Mouse (Mus musculus) T-cell, adult 66 days (primary cell): ENCODE data around the gene Fam209. TPM values are rescaled to one million over a fixed set of nuclear protein-coding genes. Genes with fewer than 3 reads are reported as not detected.

ENCODE experiments used
- total RNA-seq, 2 experiments: library from RNA; stranded (reverse); gene quantifications; 3 replicates in 1 of 2; 4 replicates in 1 of 2; pipeline ENCODE4 v1.2.4; 2023

The Fam209 gene
- total RNA-seq = 1 to 10 TPM; 7.7 to 8.6 TPM

GRCm38 (mm10) chr2:172472318-172472717, at the start of gene Fam209:
Gene Fam209, plus strand, starts transcription at chr2:172472520.

GRCm38 (mm10) chr2:172439843-172440639, 32.3 kb upstream of the Fam209 start, which contains the start of gene Rtf2:
Gene Rtf2, plus strand, starts transcription at chr2:172440556.

GRCm38 (mm10) chr2:172458496-172458895, 13.8 kb upstream of the Fam209 start, which contains the start of gene Gcnt7:
Gene Gcnt7, minus strand, starts transcription at chr2:172458596.

Other genes starting within 250 kb of the Fam209 start
- gene Mc3r, start 224.0 kb upstream of the Fam209 start, total RNA-seq = not detected
- 10 to 100 TPM; 11.6 to 13.0 TPM for gene Fam210b, start 127.0 kb upstream of the Fam209 start, total RNA-seq
- 10 to 100 TPM; 12.2 to 12.9 TPM for gene Aurka, start 102.0 kb upstream of the Fam209 start, total RNA-seq
- gene Cstf1, start 101.8 kb upstream of the Fam209 start, total RNA-seq = 10 to 100 TPM; 38.6 to 39.4 TPM
- gene Cass4, start 78.7 kb upstream of the Fam209 start, total RNA-seq = 1 to 10 TPM in 1 of 2 experiments, under 1 TPM in 1; 0.83 to 1.2 TPM
- 10 to 100 TPM; 74.2 to 76.4 TPM for gene Rtf2, start 32.0 kb upstream of the Fam209 start, total RNA-seq
- gene Gcnt7, start 13.9 kb upstream of the Fam209 start, total RNA-seq = not detected
- gene Tfap2c, start 77.1 kb downstream of the Fam209 start, total RNA-seq = not detected